Mouse (Mus musculus) small intestine, adult 2 months (tissue): Measurements from ENCODE around the gene Olfr1314.

Source experiments
- CTCF ChIP-seq: fragments of 200-500 bp; IDR thresholded peaks from 2 replicates; pipeline ENCODE4 v1.5.1; 2012; ENCODE audit warnings: low read depth, mild to moderate bottlenecking, control low read depth, inconsistent platforms, low read length, moderate library complexity, mixed read lengths; ENCODE audit not compliant: insufficient replicate concordance, insufficient read length; ENCODE audit errors: extremely low read depth
- POLR2A ChIP-seq: fragments of 200-500 bp; IDR thresholded peaks from 2 replicates; pipeline ENCODE4 v1.6.1; 2012; ENCODE audit warnings: low read depth, mild to moderate bottlenecking, control low read depth, inconsistent platforms, low read length, moderate library complexity

DNA sequence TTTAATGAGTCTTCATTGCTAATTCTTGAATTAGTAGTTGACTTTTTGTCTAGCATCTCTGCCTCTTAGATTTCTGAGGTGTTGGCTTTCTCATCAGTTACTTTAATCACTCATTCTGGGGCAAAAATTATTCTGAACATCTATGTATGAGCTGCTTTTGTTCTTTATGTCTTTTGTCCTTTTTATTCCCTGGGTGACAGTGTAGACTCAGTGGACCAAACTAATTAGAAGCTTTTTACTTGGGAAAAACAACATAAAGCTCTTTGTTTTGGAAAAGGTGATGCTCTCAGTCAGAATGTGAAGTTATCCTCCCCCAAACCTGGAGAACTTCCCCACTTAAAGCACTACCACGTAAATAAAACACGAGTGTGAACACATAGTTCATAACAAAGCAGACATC, 43.4 kb upstream of the Olfr1314 start, which contains the start of gene Olfr1317:
- TF ChIP-seq CTCF (no peak), POLR2A (no peak)
